ENCODE assay signal across 25 mouse cellular contexts in genomic region chr2:165149741-165150140, GRCm38 (mm10). TPM values are rescaled to one million over a fixed set of nuclear protein-coding genes. Genes with fewer than 3 reads are reported as not detected.
A peak's percentile ranks its signal among the peaks of the same experiment; 100 is the strongest.
DNase-seq lines count a peak whose midpoint lies in the region; ATAC-seq and TF ChIP-seq lines count a peak whose summit lies in the region.
"Had no signal": no experiment of that assay in that cellular context is flagged by ENCODE, and none has a peak within 500 bp of the region (broad histone marks: within the 10 kb centered on the region; RNA-seq: fewer than 3 reads in every experiment).

No protein-coding gene starts in this region.

- no peaks in the 10 kb centered on the region for H3K9me3 ChIP-seq in forebrain, embryonic 13.5 days (replicated peaks)
- H3K9me3 ChIP-seq in forebrain, embryonic 11.5 days (ENCODE audit: control insufficient read depth, low read length): no peaks in the 10 kb centered on the region
- H3K9me3 ChIP-seq in hindbrain, embryonic 10.5 days: no peaks in the 10 kb centered on the region
- H3K9me3 ChIP-seq in hindbrain, embryonic 16.5 days (ENCODE audit: control insufficient read depth, low read length): no peaks in the 10 kb centered on the region
- H3K9me3 ChIP-seq in midbrain, embryonic 12.5 days: no peaks in the 10 kb centered on the region
- H3K9me3 ChIP-seq in midbrain, postnatal 0 days (ENCODE audit: low read length): no peaks in the 10 kb centered on the region
- H3K9me3 ChIP-seq: heart, embryonic 10.5 days; hindbrain, embryonic 15.5 days had no signal

- WGBS in forebrain, embryonic 13.5 days: 64% methylated on average over 3 of the region's 3 CpGs
- WGBS in forebrain, embryonic 11.5 days: 76% methylated on average over 3 of the region's 3 CpGs
- 82% methylated on average over 3 of the region's 3 CpGs for WGBS in hindbrain, embryonic 10.5 days
- WGBS in hindbrain, embryonic 16.5 days: 62% methylated on average over 3 of the region's 3 CpGs
- WGBS in midbrain, embryonic 12.5 days: 82% methylated on average over 3 of the region's 3 CpGs
- 77% methylated on average over 3 of the region's 3 CpGs for WGBS in midbrain, postnatal 0 days

- peaks cover 32% of the 10 kb centered on the region for H3K4me1 ChIP-seq in forebrain, embryonic 13.5 days
- no peaks in the 10 kb centered on the region; the same call in 1 of the 2 replicates for H3K4me1 ChIP-seq in forebrain, embryonic 11.5 days (replicated peaks; ENCODE audit: control insufficient read depth, insufficient read depth, low read length)
- peaks cover 14% of the 10 kb centered on the region; the same call in 1 of the 2 replicates for H3K4me1 ChIP-seq in hindbrain, embryonic 10.5 days (replicated peaks)
- peaks cover 7% of the 10 kb centered on the region for H3K4me1 ChIP-seq in hindbrain, embryonic 16.5 days (ENCODE audit: control insufficient read depth, insufficient read depth, low read depth, low read length)
- H3K4me1 ChIP-seq in midbrain, embryonic 12.5 days: peaks cover 20% of the 10 kb centered on the region
- H3K4me1 ChIP-seq in midbrain, postnatal 0 days (ENCODE audit: insufficient read depth, low read length): no peaks in the 10 kb centered on the region; the same call in 1 of the 2 replicates

- no peak overlapping the region for H3K9ac ChIP-seq in forebrain, embryonic 13.5 days
- H3K9ac ChIP-seq in forebrain, embryonic 11.5 days (ENCODE audit: low read length): no peak overlapping the region
- no peak overlapping the region for H3K9ac ChIP-seq in hindbrain, embryonic 16.5 days (ENCODE audit: low read depth, low read length)
- H3K9ac ChIP-seq in midbrain, embryonic 12.5 days (replicated peaks): no peak overlapping the region
- no peak overlapping the region for H3K9ac ChIP-seq in midbrain, postnatal 0 days (replicated peaks; ENCODE audit: low read length, poor library complexity, severe bottlenecking)
- H3K9ac ChIP-seq: hindbrain, embryonic 15.5 days had no signal

- DNase-seq in forebrain, embryonic 11.5 days (ENCODE audit: low spot score): no peak
- no peak for DNase-seq in hindbrain, embryonic 10.5 days (ENCODE audit: low spot score)
- no peak for DNase-seq in midbrain, postnatal 0 days (ENCODE audit: low spot score)
- DNase-seq: adrenal gland, adult 2 months; adrenal gland, postnatal 25 days; cerebellum, adult 18-20 months; cerebellum, adult 9-11 months; cerebellum, postnatal 36 days; gastrocnemius, postnatal 10 days; heart, adult 18-20 months; heart, postnatal 10 days; heart, postnatal 4 days had no signal

- TF ChIP-seq CTCF in midbrain, postnatal 0 days (IDR thresholded peaks at IDR 0.05): no peak

- peaks cover 7% of the 10 kb centered on the region; the same call in 1 of the 2 replicates for H3K36me3 ChIP-seq in forebrain, embryonic 13.5 days (ENCODE audit: poor library complexity, severe bottlenecking)
- H3K36me3 ChIP-seq in forebrain, embryonic 11.5 days (ENCODE audit: control insufficient read depth, insufficient read depth, low read length): no peaks in the 10 kb centered on the region
- H3K36me3 ChIP-seq in hindbrain, embryonic 10.5 days: 0 out of 2 replicates have a peak, but pooled peaks cover 8% of the 10 kb centered on the region
- no peaks in the 10 kb centered on the region for H3K36me3 ChIP-seq in hindbrain, embryonic 16.5 days (ENCODE audit: control insufficient read depth, insufficient read depth, low read length)
- H3K36me3 ChIP-seq in midbrain, embryonic 12.5 days: peaks cover 8% of the 10 kb centered on the region
- H3K36me3 ChIP-seq in midbrain, postnatal 0 days (ENCODE audit: insufficient read depth, low read length): no peaks in the 10 kb centered on the region
- H3K36me3 ChIP-seq: heart, embryonic 10.5 days; hindbrain, embryonic 15.5 days had no signal

- H3K4me2 ChIP-seq in forebrain, embryonic 13.5 days: no peak overlapping the region
- H3K4me2 ChIP-seq in forebrain, embryonic 11.5 days (ENCODE audit: low read depth, low read length, severe bottlenecking): no peak overlapping the region
- H3K4me2 ChIP-seq in hindbrain, embryonic 16.5 days (ENCODE audit: low read length): no peak overlapping the region
- no peak overlapping the region for H3K4me2 ChIP-seq in midbrain, embryonic 12.5 days (replicated peaks)
- no peak overlapping the region for H3K4me2 ChIP-seq in midbrain, postnatal 0 days (ENCODE audit: low read depth, low read length, poor library complexity, severe bottlenecking)
- H3K4me2 ChIP-seq: hindbrain, embryonic 15.5 days had no signal

- ATAC-seq in forebrain, embryonic 13.5 days: 0 out of 2 replicates have a peak, but pooled peaks have one; percentile 4
- no peak for ATAC-seq in forebrain, embryonic 11.5 days (replicated peaks; ENCODE audit: low FRiP score)
- no peak for ATAC-seq in hindbrain, embryonic 16.5 days
- ATAC-seq in midbrain, embryonic 12.5 days (ENCODE audit: low FRiP score, low read depth): peak; percentile 21; the same call in 1 of the 2 replicates
- no peak for ATAC-seq in midbrain, postnatal 0 days (ENCODE audit: low FRiP score)
- no peak for ATAC-seq in megakaryocyte-erythroid progenitor cell, adult 5-6 weeks (replicated peaks; ENCODE audit: low FRiP score, low TSS enrichment, poor library complexity, severe bottlenecking)
- ATAC-seq: inflammation-experienced regulatory T-cells, adult 6 months; intestine, postnatal 0 days had no signal

- H3K27me3 ChIP-seq in forebrain, embryonic 13.5 days: 0 out of 2 replicates have a peak, but pooled peaks cover 2% of the 10 kb centered on the region
- no peaks in the 10 kb centered on the region for H3K27me3 ChIP-seq in forebrain, embryonic 11.5 days (ENCODE audit: control insufficient read depth, insufficient read depth, low read length)
- H3K27me3 ChIP-seq in hindbrain, embryonic 10.5 days (ENCODE audit: insufficient read depth, poor library complexity, severe bottlenecking): peaks cover 18% of the 10 kb centered on the region
- no peaks in the 10 kb centered on the region for H3K27me3 ChIP-seq in hindbrain, embryonic 16.5 days (replicated peaks; ENCODE audit: control insufficient read depth, insufficient read depth, low read length)
- H3K27me3 ChIP-seq in midbrain, embryonic 12.5 days: peaks cover 10% of the 10 kb centered on the region
- H3K27me3 ChIP-seq in midbrain, postnatal 0 days (ENCODE audit: insufficient read depth, low read length): 0 out of 2 replicates have a peak, but pooled peaks cover 3% of the 10 kb centered on the region
- H3K27me3 ChIP-seq: hindbrain, embryonic 15.5 days had no signal

- no peak overlapping the region for H3K4me3 ChIP-seq in forebrain, embryonic 13.5 days
- no peak overlapping the region for H3K4me3 ChIP-seq in forebrain, embryonic 11.5 days (ENCODE audit: low read depth, low read length)
- H3K4me3 ChIP-seq in hindbrain, embryonic 10.5 days: no peak overlapping the region
- no peak overlapping the region for H3K4me3 ChIP-seq in hindbrain, embryonic 16.5 days (ENCODE audit: low read length)
- H3K4me3 ChIP-seq in midbrain, embryonic 12.5 days: no peak overlapping the region
- H3K4me3 ChIP-seq in midbrain, postnatal 0 days (ENCODE audit: low read depth, low read length): no peak overlapping the region
- H3K4me3 ChIP-seq: erythroblast, embryonic 14.5 days; heart, embryonic 10.5 days; hindbrain, embryonic 15.5 days had no signal

- H3K27ac ChIP-seq in forebrain, embryonic 13.5 days: peak overlapping the region; percentile 14; the same call in 1 of the 2 replicates
- no peak overlapping the region for H3K27ac ChIP-seq in forebrain, embryonic 11.5 days (ENCODE audit: low read depth, low read length)
- peak overlapping the region; percentile 26 for H3K27ac ChIP-seq in hindbrain, embryonic 10.5 days
- no peak overlapping the region for H3K27ac ChIP-seq in hindbrain, embryonic 16.5 days (ENCODE audit: low read depth, low read length)
- H3K27ac ChIP-seq in midbrain, embryonic 12.5 days (replicated peaks): no peak overlapping the region
- no peak overlapping the region for H3K27ac ChIP-seq in midbrain, postnatal 0 days (ENCODE audit: low read depth, low read length)
- H3K27ac ChIP-seq: heart, embryonic 10.5 days; hindbrain, embryonic 15.5 days had no signal

RNA-seq across cellular contexts. Expression of gene 1700025C18Rik, which starts 59.2 kb away (rescaled TPM):
- not detected in 2 replicates for polyA plus RNA-seq in forebrain, embryonic 13.5 days (2015; fragmentation: Nextera tagmentation; extraction: Ambion mirVana)
- not detected in 2 replicates for polyA plus RNA-seq in forebrain, embryonic 11.5 days (2014; fragmentation: Nextera tagmentation; extraction: Ambion mirVana)
- polyA plus RNA-seq in hindbrain, embryonic 10.5 days (2016; fragmentation: Nextera tagmentation; extraction: Ambion mirVana): not detected in 2 replicates
- polyA plus RNA-seq in hindbrain, embryonic 16.5 days (2015; fragmentation: Nextera tagmentation; extraction: Ambion mirVana): not detected in 2 replicates
- polyA plus RNA-seq in midbrain, embryonic 12.5 days (2016; fragmentation: Nextera tagmentation; extraction: Ambion mirVana): not detected in 2 replicates
- total RNA-seq in midbrain, postnatal 0 days (2014; rRNA removed): not detected in 2 replicates
- not detected in 2 replicates for polyA plus RNA-seq in midbrain, postnatal 0 days (2015; fragmentation: Nextera tagmentation; extraction: Ambion mirVana)
- not detected in 2 replicates for total RNA-seq in megakaryocyte-erythroid progenitor cell, adult 5-6 weeks (2014; fragmentation: Nextera tagmentation)
- not detected in 2 replicates for total RNA-seq in megakaryocyte-erythroid progenitor cell, adult 5-6 weeks (2017)
- total RNA-seq: adrenal gland, adult 2 months; adrenal gland, postnatal 25 days; CH12.LX; gastrocnemius, postnatal 10 days; gastrocnemius, postnatal 4 days; heart, adult 18-20 months; heart, postnatal 10 days; heart, postnatal 4 days had no signal
- polyA plus RNA-seq: adrenal gland, adult 2 months; embryonic facial prominence, embryonic 14.5 days; erythroblast, embryonic 14.5 days; heart, embryonic 10.5 days; heart, embryonic 14.5 days; hindbrain, embryonic 15.5 days; inflammation-experienced regulatory T-cells, adult 6 months; intestine, postnatal 0 days had no signal

Comparison
In these comparisons a context has a peak if more than half of its experiments do, and no peak if none do; other contexts are left out.
1. ATAC-seq: peak in forebrain, embryonic 13.5 days (single experiment) and midbrain, embryonic 12.5 days (single experiment); none in forebrain, embryonic 11.5 days (single experiment), hindbrain, embryonic 16.5 days (single experiment), midbrain, postnatal 0 days (single experiment) and megakaryocyte-erythroid progenitor cell, adult 5-6 weeks (single experiment).
2. H3K27ac ChIP-seq: peak in forebrain, embryonic 13.5 days (single experiment) and hindbrain, embryonic 10.5 days (single experiment); none in forebrain, embryonic 11.5 days (single experiment), hindbrain, embryonic 16.5 days (single experiment), midbrain, embryonic 12.5 days (single experiment) and midbrain, postnatal 0 days (single experiment).